Mouse (Mus musculus): ENCODE data around the gene Kdm5d.

Kdm5d gene

DNA sequence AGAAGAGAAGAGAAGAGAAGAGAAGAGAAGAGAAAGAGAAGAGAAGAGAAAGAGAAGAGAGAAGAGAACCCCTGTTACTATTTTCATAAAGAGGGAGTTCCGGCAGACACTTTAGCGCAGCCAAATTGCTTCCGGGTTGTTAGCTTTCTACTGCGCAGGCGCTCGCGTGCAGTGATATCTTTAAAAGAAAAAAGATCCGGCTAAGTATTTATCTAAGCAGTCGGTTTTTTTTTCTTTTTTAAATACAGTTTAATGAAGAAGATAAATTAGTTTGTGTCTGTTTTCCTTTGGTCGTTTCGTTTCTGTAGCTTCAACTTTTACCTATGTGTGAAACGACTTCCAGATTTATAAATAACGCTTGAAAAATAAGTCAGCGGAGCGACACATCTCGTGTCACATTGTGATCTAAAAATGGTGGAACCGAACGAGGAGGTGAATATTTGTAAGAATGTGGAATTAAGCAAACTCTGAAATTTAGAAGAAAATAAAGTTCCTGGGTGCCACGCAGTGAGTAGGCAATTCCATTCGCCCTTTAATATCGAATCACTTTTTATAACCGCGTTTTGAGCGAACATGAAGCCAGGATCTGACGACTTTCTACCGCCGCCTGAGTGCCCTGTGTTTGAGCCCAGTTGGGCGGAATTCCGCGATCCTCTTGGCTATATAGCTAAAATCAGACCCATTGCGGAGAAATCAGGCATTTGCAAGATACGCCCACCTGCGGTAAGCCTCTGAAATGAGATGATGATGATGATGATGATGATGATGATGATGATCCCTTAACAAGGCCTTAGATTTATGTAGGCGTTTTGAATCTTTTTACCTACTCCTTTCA lies at the start of gene Kdm5d:
TSS of gene Kdm5d (plus strand) at position 396 of the 835 bp plus-strand sequence.
- peak in 1 of 2 experiments; percentile 50 for DNase-seq (ENCODE audit: low spot score in 2 of 2)

DNA sequence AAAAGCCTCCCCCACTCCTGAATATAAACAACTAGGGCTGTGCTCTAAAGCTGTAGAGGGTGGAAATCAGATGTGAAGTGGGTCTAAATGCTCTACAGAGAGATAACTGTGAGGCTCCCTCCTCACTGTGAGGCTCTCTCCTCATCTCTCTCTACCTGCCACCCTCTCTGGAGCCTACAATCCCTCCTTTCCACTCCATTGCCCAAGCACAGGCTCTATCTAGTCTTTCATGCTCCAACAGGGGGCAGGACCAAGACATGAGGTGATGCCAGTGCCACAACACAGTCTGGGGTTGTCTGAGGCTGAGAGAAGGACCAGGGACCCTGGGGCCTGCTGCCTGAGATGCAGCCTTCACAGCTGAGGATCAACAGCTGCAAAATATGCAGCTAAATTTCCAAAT lies 25.2 kb upstream of the Kdm5d start:
- no peak for DNase-seq (ENCODE audit: low spot score in 2 of 2)

DNA sequence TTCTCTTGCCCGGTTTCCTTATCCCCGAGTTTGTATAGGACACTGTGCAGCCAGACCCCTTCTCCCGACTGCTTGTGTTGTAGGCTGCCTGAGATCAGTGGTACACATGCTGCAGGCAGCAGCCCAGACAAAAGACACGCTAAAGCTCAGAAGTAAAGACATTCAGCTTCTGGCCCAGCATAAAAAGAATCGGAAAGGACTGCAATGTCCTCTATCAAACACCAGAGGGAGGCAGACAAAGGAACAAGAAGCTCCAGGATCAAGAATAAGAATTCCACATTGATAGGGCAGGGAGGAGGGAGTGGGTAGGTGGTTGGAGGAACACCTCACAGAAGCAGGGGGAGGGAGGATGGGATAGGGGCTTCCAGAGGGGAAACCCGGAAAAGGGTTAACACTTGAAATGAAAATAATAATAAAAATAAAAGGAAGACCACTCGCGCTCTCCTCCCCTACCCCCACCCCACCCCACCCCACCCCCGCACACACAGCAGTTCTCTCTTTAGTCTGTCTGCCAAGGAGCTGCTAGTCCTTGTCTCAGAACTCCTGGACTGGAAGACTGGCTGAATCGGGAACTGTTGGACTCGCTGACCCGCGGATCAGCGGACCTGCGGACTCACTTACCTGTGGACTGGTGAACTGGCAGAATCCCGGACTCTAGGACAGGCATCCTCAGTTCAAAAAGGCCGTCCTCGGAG lies 24.6 kb upstream of the Kdm5d start:
- no peak for DNase-seq (ENCODE audit: low spot score in 2 of 2)
